Mouse (Mus musculus) kidney, embryonic 16.5 days (tissue): ENCODE measurements at regions not wholly inside any gene's neighbourhood (a gene's known extent, or its start where the extent isn't known, plus 50 kb on each side); places are given as distances from the start of the nearest gene placed in this dataset.

Experiments
- ATAC-seq: fragments of 200-750 bp; cut with Nextera tagmentation; 2 replicates; pipeline ENCODE4 v1.8.0; 2017; ENCODE audit warnings: moderate TSS enrichment; ENCODE audit not compliant: low FRiP score, low TSS enrichment
- H3K27ac ChIP-seq: fragments of 300-500 bp; sonication (generic); 2 replicates; pipeline ENCODE4 v1.5.1; 2014; ENCODE audit warnings: low read length
- H3K27me3 ChIP-seq: fragments of 300-500 bp; sonication (generic); 2 replicates; pipeline ENCODE4 v1.6.1; 2014; ENCODE audit warnings: low read length, control low read depth, mixed read lengths; ENCODE audit not compliant: insufficient read depth
- H3K36me3 ChIP-seq: fragments of 300-500 bp; sonication (generic); 2 replicates; pipeline ENCODE4 v1.6.1; 2014; ENCODE audit warnings: low read length, control low read depth, mixed read lengths; ENCODE audit not compliant: insufficient read depth
- H3K4me1 ChIP-seq: fragments of 300-500 bp; sonication (generic); 2 replicates; pipeline ENCODE4 v1.6.1; 2014; ENCODE audit warnings: low read length, control low read depth, mixed read lengths; ENCODE audit not compliant: insufficient read depth
- H3K4me2 ChIP-seq: fragments of 300-500 bp; sonication (generic); replicated peaks from 2 replicates; pipeline ENCODE4 v1.6.1; 2014; ENCODE audit warnings: low read depth, low read length
- H3K4me3 ChIP-seq: fragments of 300-500 bp; sonication (generic); 2 replicates; pipeline ENCODE4 v1.5.1; 2014; ENCODE audit warnings: mild to moderate bottlenecking, low read length
- H3K9ac ChIP-seq: fragments of 300-500 bp; sonication (generic); replicated peaks from 2 replicates; pipeline ENCODE4 v1.6.1; 2014; ENCODE audit warnings: low read length
- H3K9me3 ChIP-seq: fragments of 300-500 bp; sonication (generic); 2 replicates; pipeline ENCODE4 v1.6.1; 2016; ENCODE audit warnings: low read length, control low read depth
- WGBS: fragments of 180-500 bp; shearing (Covaris S2); extraction: QIAGEN DNeasy Blood & Tissue Kit; methylation state at CpG from one replicate; pipeline ENCODE4 v1.1.7; 2014; 5-methylcytosine and 5-hydroxymethylcytosine counted together

DNA sequence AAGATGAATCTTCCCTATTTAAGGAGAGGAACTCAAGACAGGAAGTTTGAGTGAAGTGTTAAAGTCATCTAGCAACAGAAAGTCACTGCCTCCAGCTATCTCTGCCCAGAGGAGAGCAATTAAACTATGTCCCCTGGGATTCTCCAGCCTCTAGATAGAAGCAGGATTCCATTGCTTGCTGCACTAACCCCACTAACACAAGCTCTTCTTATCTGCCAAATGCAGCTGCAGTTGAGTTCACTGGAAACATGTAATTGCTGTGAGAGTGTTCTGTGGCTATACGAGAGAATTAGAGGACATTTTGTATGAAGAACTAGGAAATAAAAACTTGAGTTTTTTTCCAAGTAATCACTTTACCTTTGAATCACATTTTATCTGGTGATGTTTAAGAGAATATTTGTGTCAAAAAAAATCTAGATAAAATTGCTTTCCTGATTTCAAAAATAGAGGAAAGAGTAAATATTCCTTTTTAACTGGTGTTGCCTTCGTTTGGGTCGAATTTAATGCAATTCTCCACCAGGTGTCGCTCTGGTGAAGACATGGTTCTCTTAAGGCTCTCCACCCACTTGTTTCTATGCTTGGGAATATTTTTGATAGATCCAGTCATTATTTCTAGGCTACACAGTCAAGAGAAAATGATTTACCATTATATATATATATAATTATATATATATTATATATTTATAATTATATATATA lies 121.1 kb upstream of the Bmp2 start:
- H3K9me3 ChIP-seq, result no peaks in the 10 kb centered on the region
- H3K27ac ChIP-seq, result no peak overlapping the region
- H3K4me1 ChIP-seq, result no peaks in the 10 kb centered on the region
- no peak for ATAC-seq
- H3K4me3 ChIP-seq, result no peak overlapping the region
- H3K9ac ChIP-seq, result no peak overlapping the region
- H3K27me3 ChIP-seq, result no peaks in the 10 kb centered on the region
- no peaks in the 10 kb centered on the region for H3K36me3 ChIP-seq
- H3K4me2 ChIP-seq, result no peak overlapping the region
- WGBS, result 52% methylated on average over 4 of the region's 4 CpGs

GRCm38 (mm10) chr2:133432141-133432813 lies 119.7 kb upstream of the Bmp2 start:
- Histone ChIP-seq H3K36me3 (no peaks in the 10 kb centered on the region), H3K4me3 (no peak overlapping the region), H3K27ac (no peak overlapping the region), H3K27me3 (no peaks in the 10 kb centered on the region), H3K4me2 (no peak overlapping the region), H3K9me3 (no peaks in the 10 kb centered on the region), H3K4me1 (no peaks in the 10 kb centered on the region), H3K9ac (no peak overlapping the region)
- WGBS, result 88% methylated on average over 10 of the region's 10 CpGs
- ATAC-seq, result no peak

DNA sequence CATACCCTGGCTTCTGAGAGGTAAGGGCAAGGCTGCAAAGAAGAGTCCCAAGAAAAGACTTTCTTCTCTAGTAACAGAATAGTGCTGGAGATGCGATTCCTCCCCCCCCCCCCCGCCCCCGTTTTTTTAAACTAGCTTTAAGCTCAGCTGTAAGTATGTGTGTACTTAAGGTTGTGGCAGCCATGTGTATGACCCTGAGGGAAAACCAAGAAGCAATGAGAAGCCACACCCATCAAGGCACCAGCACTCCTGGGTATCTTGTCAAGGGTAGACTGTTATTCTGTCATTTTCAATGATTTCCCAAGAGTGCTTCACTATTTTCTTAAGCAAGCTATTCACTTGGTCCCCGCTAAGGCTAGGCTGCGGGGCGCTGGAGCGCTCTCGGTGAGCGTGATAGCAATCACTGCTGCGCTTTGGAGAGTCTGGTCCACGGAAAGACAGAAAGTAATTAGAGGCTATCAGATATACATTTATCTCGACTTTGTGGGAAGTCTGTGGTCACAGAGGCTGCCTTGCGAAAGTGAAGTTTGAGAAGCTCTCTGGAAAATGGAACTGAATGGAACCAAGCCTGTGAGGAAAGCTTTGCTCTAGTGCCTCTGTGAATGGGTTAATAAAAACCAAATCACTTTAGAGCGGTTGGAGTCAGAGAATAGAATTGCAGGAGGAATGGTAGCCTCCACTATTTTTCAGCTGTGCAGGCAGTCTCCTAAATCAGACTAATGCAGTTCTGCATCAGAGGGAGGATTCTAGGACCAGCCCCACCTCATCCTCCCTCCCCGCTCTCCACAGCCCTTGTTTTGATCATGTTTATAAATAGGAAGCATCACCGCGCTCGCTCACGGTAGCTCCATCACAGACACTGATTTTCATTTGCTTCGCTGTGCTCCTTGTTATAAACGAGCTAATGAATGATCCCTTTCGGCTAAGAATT lies 114.8 kb upstream of the Bmp2 start:
- Histone ChIP-seq H3K4me2 (peak overlapping the region; percentile 29), H3K9me3 (no peaks in the 10 kb centered on the region), H3K4me3 (no peak overlapping the region), H3K4me1 (no peaks in the 10 kb centered on the region), H3K27ac (no peak overlapping the region), H3K9ac (no peak overlapping the region), H3K36me3 (no peaks in the 10 kb centered on the region), H3K27me3 (no peaks in the 10 kb centered on the region)
- ATAC-seq, result peak; percentile 59; the same call in 1 of the 2 replicates
- 57% methylated on average over 22 of the region's 22 CpGs for WGBS

- Histone ChIP-seq H3K4me2 (no peak overlapping the region; the same call in 1 of the 2 replicates), H3K4me3 (no peak overlapping the region)
- 55% methylated on average over 4 of the region's 4 CpGs for WGBS
Measured at GRCm38 (mm10) chr2:133438018-133438417, 113.9 kb upstream of the Bmp2 start.

GRCm38 (mm10) chr2:133443024-133443423 lies 108.9 kb upstream of the Bmp2 start:
- ATAC-seq, result no peak

More at GRCm38 (mm10) chr2:133438018-133438417, 113.9 kb upstream of the Bmp2 start:
- no peak for ATAC-seq
- no peaks in the 10 kb centered on the region for H3K27me3 ChIP-seq
- no peak overlapping the region for H3K27ac ChIP-seq
- H3K36me3 ChIP-seq, result no peaks in the 10 kb centered on the region
- H3K9me3 ChIP-seq, result no peaks in the 10 kb centered on the region
- H3K9ac ChIP-seq, result no peak overlapping the region
- H3K4me1 ChIP-seq, result no peaks in the 10 kb centered on the region

GRCm38 (mm10) chr2:133443490-133443889 lies 108.5 kb upstream of the Bmp2 start:
- no peaks in the 10 kb centered on the region for H3K36me3 ChIP-seq
- no peak overlapping the region for H3K4me2 ChIP-seq
- WGBS, result 71% methylated on average over 2 of the region's 2 CpGs
- H3K4me3 ChIP-seq, result no peak overlapping the region
- H3K9me3 ChIP-seq, result no peaks in the 10 kb centered on the region
- no peaks in the 10 kb centered on the region for H3K4me1 ChIP-seq
- no peaks in the 10 kb centered on the region for H3K27me3 ChIP-seq
- no peak overlapping the region for H3K9ac ChIP-seq
- H3K27ac ChIP-seq, result no peak overlapping the region
- no peak for ATAC-seq

More at GRCm38 (mm10) chr2:133443024-133443423, 108.9 kb upstream of the Bmp2 start:
- H3K27ac ChIP-seq, result no peak overlapping the region
- no peak overlapping the region for H3K4me2 ChIP-seq
- 93% methylated on average over 4 of the region's 4 CpGs for WGBS
- no peaks in the 10 kb centered on the region for H3K36me3 ChIP-seq
- no peak overlapping the region for H3K4me3 ChIP-seq
- H3K27me3 ChIP-seq, result no peaks in the 10 kb centered on the region
- no peaks in the 10 kb centered on the region for H3K4me1 ChIP-seq
- H3K9ac ChIP-seq, result no peak overlapping the region
- no peaks in the 10 kb centered on the region for H3K9me3 ChIP-seq

DNA sequence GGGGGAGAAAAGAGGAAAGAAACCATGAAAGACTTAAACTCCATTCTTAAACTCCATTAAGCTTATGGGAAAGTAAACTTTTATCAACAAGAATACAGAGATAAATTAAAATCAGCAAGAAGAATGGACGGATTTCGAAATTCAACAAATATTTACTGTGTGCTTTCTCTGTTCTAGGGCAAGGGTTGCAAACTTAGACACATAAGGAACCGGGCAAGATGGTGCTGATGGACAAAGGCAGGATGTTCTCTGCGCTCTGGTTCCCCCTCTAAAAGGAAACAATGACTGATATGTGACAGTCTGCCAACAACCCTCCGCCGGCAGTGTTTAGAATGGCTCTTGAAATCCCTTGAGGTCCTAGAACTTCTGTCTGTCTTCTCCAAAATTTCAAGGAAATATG lies 99.0 kb upstream of the Bmp2 start:
- WGBS, result 82% methylated on average over 6 of the region's 6 CpGs
- ATAC-seq, result no peak
- Histone ChIP-seq H3K4me2 (no peak overlapping the region), H3K4me1 (no peaks in the 10 kb centered on the region), H3K9me3 (no peaks in the 10 kb centered on the region), H3K27me3 (no peaks in the 10 kb centered on the region), H3K36me3 (no peaks in the 10 kb centered on the region), H3K27ac (no peak overlapping the region), H3K4me3 (no peak overlapping the region), H3K9ac (no peak overlapping the region)

DNA sequence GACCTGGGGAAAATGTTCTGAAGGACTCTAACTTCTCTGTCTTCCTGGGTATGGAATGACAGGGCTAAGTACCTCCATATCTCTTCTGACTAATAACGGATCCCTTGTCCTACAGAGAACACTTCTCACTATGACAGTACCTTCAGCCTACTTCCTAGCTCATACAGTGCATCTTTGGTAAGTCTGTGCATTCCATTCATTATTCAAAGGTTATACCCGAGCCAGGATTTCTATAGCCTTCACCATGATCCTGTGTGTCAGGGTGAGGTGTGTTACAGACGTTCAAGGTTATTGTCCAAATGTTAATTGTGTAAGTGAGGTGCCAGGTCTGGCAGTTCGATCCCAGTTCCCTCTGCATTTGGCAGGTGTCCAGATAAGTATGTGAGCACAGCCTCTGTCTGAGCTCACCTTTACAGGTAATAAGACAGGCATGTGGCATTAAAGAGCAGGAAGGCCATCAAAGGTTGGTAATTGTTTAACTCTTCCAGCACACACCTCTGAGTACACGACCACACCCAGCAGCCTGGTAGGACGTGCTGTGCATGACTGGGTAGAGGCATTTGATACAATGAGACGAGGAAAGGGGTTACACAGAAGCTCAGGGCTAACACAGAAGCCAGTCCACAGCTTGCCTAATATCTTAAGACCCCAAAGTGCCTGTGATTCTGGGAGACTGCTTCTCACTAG lies 96.3 kb upstream of the Bmp2 start:
- Histone ChIP-seq H3K9ac (no peak overlapping the region), H3K27me3 (no peaks in the 10 kb centered on the region), H3K27ac (no peak overlapping the region), H3K4me2 (no peak overlapping the region), H3K36me3 (no peaks in the 10 kb centered on the region), H3K4me3 (no peak overlapping the region), H3K4me1 (no peaks in the 10 kb centered on the region), H3K9me3 (no peaks in the 10 kb centered on the region)
- peak; percentile 65; the same call in 1 of the 2 replicates for ATAC-seq
- 55% methylated on average over 7 of the region's 7 CpGs for WGBS

- no peak overlapping the region for H3K27ac ChIP-seq
- no peak overlapping the region for H3K9ac ChIP-seq
- H3K27me3 ChIP-seq, result no peaks in the 10 kb centered on the region
- no peaks in the 10 kb centered on the region for H3K4me1 ChIP-seq
- WGBS, result 90% methylated on average over 2 of the region's 2 CpGs
- H3K36me3 ChIP-seq, result no peaks in the 10 kb centered on the region
- H3K9me3 ChIP-seq, result no peaks in the 10 kb centered on the region
- no peak for ATAC-seq
- H3K4me3 ChIP-seq, result no peak overlapping the region
- no peak overlapping the region for H3K4me2 ChIP-seq
Measured at GRCm38 (mm10) chr2:133456785-133457184, 95.2 kb upstream of the Bmp2 start.
